Mouse (Mus musculus): ENCODE measurements at regions not wholly inside any gene's neighbourhood (a gene's known extent, or its start where the extent isn't known, plus 50 kb on each side); places are given as distances from the start of the nearest gene placed in this dataset.

DNA sequence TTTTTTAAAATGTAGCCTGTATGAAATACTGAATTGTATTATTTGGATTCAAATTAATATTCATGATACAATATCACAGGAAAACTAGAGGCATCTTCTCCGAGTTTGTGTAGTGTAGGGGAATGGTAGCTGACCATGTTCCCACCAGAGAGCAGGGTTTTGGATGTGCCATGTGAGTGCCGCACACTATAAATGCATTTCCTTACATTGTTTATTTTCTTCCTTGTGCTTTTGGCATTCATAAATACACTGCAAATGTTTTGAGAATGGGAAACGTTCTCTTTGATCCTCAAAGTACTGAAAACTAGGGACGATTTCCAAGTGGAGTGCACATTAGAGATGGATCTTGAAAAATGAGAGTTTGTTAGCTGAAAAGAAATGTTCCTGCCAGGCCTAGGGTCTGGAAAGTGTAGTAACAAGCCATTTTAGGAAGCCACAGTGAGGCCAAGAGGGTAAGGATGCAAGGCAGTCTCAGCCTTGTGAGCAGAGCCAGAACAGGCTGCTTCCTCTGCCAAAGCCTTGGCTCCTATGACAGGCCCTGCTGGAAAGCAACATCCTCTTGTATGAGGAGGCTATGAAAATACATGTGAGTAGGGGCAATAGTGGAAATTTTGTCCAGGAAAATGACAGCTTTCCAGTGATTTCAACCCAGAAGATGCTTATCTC is 331.8 kb downstream of the Inhba start:
- ATAC-seq (ENCODE audit: insufficient read depth, low read depth) (no peak), DNase-seq (ENCODE audit: low spot score) (no peak)
- Histone ChIP-seq H3K27ac (ENCODE audit: low read depth) (no peak overlapping the region), H3K9ac (replicated peaks; ENCODE audit: low read depth, low read length) (no peak overlapping the region), H3K4me1 (ENCODE audit: control insufficient read depth, insufficient read depth) (no peaks in the 10 kb centered on the region), H3K27me3 (ENCODE audit: control insufficient read depth, insufficient read depth, low read length) (no peaks in the 10 kb centered on the region), H3K4me2 (ENCODE audit: low read depth, low read length) (no peak overlapping the region), H3K4me3 (ENCODE audit: low read depth, low read length) (no peak overlapping the region), H3K36me3 (replicated peaks; ENCODE audit: control insufficient read depth, insufficient read depth, low read length) (no peaks in the 10 kb centered on the region), H3K9me3 (replicated peaks; ENCODE audit: control insufficient read depth, low read length) (no peaks in the 10 kb centered on the region)
- 74% methylated on average over 4 of the region's 4 CpGs for WGBS
- TF ChIP-seq CTCF (IDR thresholded peaks at IDR 0.05; ENCODE audit: low read depth) (no peak), EP300 (IDR thresholded peaks at IDR 0.05; ENCODE audit: low read depth) (no peak)

DNA sequence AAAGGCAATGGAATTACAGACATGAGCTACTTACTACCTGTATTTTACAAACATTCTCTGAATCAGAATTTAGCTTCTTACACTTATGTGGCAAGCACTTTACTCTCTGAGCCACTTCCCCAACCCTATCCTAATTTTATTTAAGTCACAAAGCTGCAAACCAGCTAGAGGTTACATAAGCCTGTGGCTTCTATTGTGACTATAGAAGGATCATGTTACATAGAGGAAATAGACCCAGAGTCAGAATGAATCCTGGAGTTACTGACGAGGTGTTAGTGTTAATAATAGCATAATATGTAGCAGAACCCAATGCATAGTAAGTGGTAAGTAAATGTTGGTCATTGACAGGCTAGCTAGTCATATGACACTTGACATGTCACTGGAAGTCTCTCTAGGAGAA is 337.7 kb downstream of the Inhba start:
- Histone ChIP-seq H3K4me1 (ENCODE audit: control insufficient read depth, insufficient read depth) (no peaks in the 10 kb centered on the region), H3K9ac (replicated peaks; ENCODE audit: low read depth, low read length) (no peak overlapping the region), H3K9me3 (replicated peaks; ENCODE audit: control insufficient read depth, low read length) (no peaks in the 10 kb centered on the region), H3K27me3 (ENCODE audit: control insufficient read depth, insufficient read depth, low read length) (no peaks in the 10 kb centered on the region), H3K4me2 (ENCODE audit: low read depth, low read length) (no peak overlapping the region), H3K4me3 (ENCODE audit: low read depth, low read length) (no peak overlapping the region), H3K36me3 (replicated peaks; ENCODE audit: control insufficient read depth, insufficient read depth, low read length) (no peaks in the 10 kb centered on the region), H3K27ac (ENCODE audit: low read depth) (no peak overlapping the region)
- 17% methylated on average over 1 of the region's 1 CpGs for WGBS
- DNase-seq (ENCODE audit: low spot score) (no peak), ATAC-seq (ENCODE audit: insufficient read depth, low read depth) (no peak)
- no peak for TF ChIP-seq CTCF (IDR thresholded peaks at IDR 0.05; ENCODE audit: low read depth)
- no peak for TF ChIP-seq EP300 (IDR thresholded peaks at IDR 0.05; ENCODE audit: low read depth)

DNA sequence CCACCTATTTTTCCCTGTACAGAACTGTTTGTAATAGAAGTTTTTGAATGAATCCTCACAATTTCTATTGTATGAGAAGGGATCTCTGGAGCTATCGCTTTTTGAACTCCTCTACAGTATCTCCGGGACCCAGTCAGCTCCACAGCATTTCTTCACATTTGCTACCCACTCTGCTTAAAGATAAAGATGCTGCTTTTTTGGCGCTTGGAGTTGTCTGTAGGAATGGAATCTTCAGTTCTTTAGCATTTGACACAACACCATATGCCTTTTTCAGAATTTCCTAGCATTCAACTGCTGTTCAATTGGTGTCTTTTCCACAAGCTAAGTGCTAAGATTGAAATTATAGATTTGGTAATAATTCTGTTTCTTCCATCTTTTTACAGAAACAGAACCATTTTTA is 338.4 kb downstream of the Inhba start:
- H3K4me1 ChIP-seq (ENCODE audit: control insufficient read depth, insufficient read depth) = no peaks in the 10 kb centered on the region
- H3K36me3 ChIP-seq (replicated peaks; ENCODE audit: control insufficient read depth, insufficient read depth, low read length) = no peaks in the 10 kb centered on the region
- TF ChIP-seq EP300 (IDR thresholded peaks at IDR 0.05; ENCODE audit: low read depth) (no peak), CTCF (IDR thresholded peaks at IDR 0.05; ENCODE audit: low read depth) (no peak)
- no peak for ATAC-seq (ENCODE audit: insufficient read depth, low read depth)
- no peak for DNase-seq (ENCODE audit: low spot score)
- no peaks in the 10 kb centered on the region for H3K9me3 ChIP-seq (replicated peaks; ENCODE audit: control insufficient read depth, low read length)
- 83% methylated on average over 3 of the region's 3 CpGs for WGBS
- no peak overlapping the region for H3K9ac ChIP-seq (replicated peaks; ENCODE audit: low read depth, low read length)
- no peak overlapping the region for H3K27ac ChIP-seq (ENCODE audit: low read depth)
- H3K4me2 ChIP-seq (ENCODE audit: low read depth, low read length) = no peak overlapping the region
- H3K4me3 ChIP-seq (ENCODE audit: low read depth, low read length) = no peak overlapping the region
- H3K27me3 ChIP-seq (ENCODE audit: control insufficient read depth, insufficient read depth, low read length) = no peaks in the 10 kb centered on the region

DNA sequence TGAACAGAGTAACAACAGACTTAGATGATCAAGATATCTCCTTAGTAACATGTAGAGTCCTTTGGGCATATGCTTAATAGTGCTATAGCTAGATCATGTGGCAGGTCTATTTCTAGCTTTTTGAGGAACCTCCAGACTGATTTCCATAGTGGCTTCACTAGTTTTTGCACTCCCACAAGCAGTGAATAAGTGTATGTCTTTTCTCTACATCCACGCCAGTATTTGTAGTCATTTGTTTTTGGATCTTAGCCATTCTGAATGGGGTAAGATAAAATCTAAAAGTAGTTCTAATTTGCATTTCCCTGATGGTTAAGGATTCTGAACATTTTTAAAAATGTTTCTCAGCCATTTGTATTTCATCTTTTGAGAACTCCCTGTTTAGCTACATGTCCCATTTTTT is 343.7 kb downstream of the Inhba start:
- H3K9me3 ChIP-seq (replicated peaks; ENCODE audit: control insufficient read depth, low read length) = no peaks in the 10 kb centered on the region
- no peaks in the 10 kb centered on the region for H3K36me3 ChIP-seq (replicated peaks; ENCODE audit: control insufficient read depth, insufficient read depth, low read length)
- DNase-seq (ENCODE audit: low spot score) = no peak
- H3K4me3 ChIP-seq (ENCODE audit: low read depth, low read length) = no peak overlapping the region
- no peaks in the 10 kb centered on the region for H3K27me3 ChIP-seq (ENCODE audit: control insufficient read depth, insufficient read depth, low read length)
- 70% methylated on average over 1 of the region's 1 CpGs for WGBS
- no peak overlapping the region for H3K4me2 ChIP-seq (ENCODE audit: low read depth, low read length)
- no peak overlapping the region for H3K27ac ChIP-seq (ENCODE audit: low read depth)
- no peak overlapping the region for H3K9ac ChIP-seq (replicated peaks; ENCODE audit: low read depth, low read length)
- H3K4me1 ChIP-seq (ENCODE audit: control insufficient read depth, insufficient read depth) = no peaks in the 10 kb centered on the region
- ATAC-seq (ENCODE audit: insufficient read depth, low read depth) = no peak
- no peak for TF ChIP-seq EP300 (IDR thresholded peaks at IDR 0.05; ENCODE audit: low read depth)
- no peak for TF ChIP-seq CTCF (IDR thresholded peaks at IDR 0.05; ENCODE audit: low read depth)

DNA sequence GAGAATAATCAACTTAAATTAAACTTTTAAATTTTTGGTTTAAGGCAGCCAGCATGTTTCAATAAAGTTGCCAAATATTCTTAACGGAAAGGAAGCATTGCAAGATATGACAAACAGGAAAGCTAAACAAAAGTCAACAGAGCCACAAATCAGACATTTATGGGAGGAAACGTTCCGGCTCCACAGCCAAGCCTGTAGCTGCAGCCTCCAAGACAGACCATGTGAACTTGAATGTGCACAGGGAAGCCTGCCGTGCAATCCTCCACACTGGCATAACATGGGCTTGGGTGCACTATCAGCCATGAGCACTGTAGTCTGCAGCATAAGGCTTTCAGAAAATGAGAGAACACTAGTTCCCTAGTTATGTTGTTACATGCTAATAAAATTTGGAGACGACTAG is 367.8 kb downstream of the Inhba start:
- no peak overlapping the region for H3K4me3 ChIP-seq (ENCODE audit: low read depth, low read length)
- 60% methylated on average over 5 of the region's 5 CpGs for WGBS
- ATAC-seq (ENCODE audit: insufficient read depth, low read depth) = no peak
- DNase-seq (ENCODE audit: low spot score) = no peak
- H3K36me3 ChIP-seq (replicated peaks; ENCODE audit: control insufficient read depth, insufficient read depth, low read length) = no peaks in the 10 kb centered on the region
- TF ChIP-seq EP300 (IDR thresholded peaks at IDR 0.05; ENCODE audit: low read depth) (no peak), CTCF (IDR thresholded peaks at IDR 0.05; ENCODE audit: low read depth) (no peak)
- H3K9me3 ChIP-seq (replicated peaks; ENCODE audit: control insufficient read depth, low read length) = no peaks in the 10 kb centered on the region
- no peaks in the 10 kb centered on the region for H3K27me3 ChIP-seq (ENCODE audit: control insufficient read depth, insufficient read depth, low read length)
- no peak overlapping the region for H3K27ac ChIP-seq (ENCODE audit: low read depth)
- no peaks in the 10 kb centered on the region for H3K4me1 ChIP-seq (ENCODE audit: control insufficient read depth, insufficient read depth)
- H3K9ac ChIP-seq (replicated peaks; ENCODE audit: low read depth, low read length) = no peak overlapping the region
- no peak overlapping the region for H3K4me2 ChIP-seq (ENCODE audit: low read depth, low read length)

DNA sequence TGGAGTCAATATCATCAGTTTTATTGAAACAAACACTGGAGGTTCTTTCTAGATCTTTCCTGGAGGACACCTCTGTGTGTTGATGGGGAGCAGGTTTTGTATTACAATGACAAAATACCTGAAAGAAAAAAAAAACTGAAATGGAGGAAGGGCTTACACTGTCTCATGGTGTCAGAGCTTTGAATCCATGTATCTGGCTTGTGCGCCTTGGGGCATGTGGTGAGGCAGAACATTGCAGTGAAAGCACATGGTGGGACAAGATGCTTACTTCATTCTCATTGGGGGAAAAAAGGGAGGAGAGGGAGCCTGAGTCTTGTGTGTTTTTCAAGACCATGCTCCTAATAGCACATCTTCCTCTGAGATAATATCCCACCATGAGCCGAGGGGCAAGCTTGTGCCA is 368.3 kb downstream of the Inhba start:
- H3K9ac ChIP-seq (replicated peaks; ENCODE audit: low read depth, low read length) = no peak overlapping the region
- no peaks in the 10 kb centered on the region for H3K9me3 ChIP-seq (replicated peaks; ENCODE audit: control insufficient read depth, low read length)
- TF ChIP-seq CTCF (IDR thresholded peaks at IDR 0.05; ENCODE audit: low read depth) (no peak), EP300 (IDR thresholded peaks at IDR 0.05; ENCODE audit: low read depth) (no peak)
- no peak overlapping the region for H3K4me2 ChIP-seq (ENCODE audit: low read depth, low read length)
- ATAC-seq (ENCODE audit: insufficient read depth, low read depth) = no peak
- H3K27me3 ChIP-seq (ENCODE audit: control insufficient read depth, insufficient read depth, low read length) = no peaks in the 10 kb centered on the region
- no peaks in the 10 kb centered on the region for H3K4me1 ChIP-seq (ENCODE audit: control insufficient read depth, insufficient read depth)
- DNase-seq (ENCODE audit: low spot score) = no peak
- no peak overlapping the region for H3K4me3 ChIP-seq (ENCODE audit: low read depth, low read length)
- no peak overlapping the region for H3K27ac ChIP-seq (ENCODE audit: low read depth)
- 88% methylated on average over 2 of the region's 2 CpGs for WGBS
- H3K36me3 ChIP-seq (replicated peaks; ENCODE audit: control insufficient read depth, insufficient read depth, low read length) = no peaks in the 10 kb centered on the region
